Mouse (Mus musculus) neural tube, embryonic 11.5 days (tissue): ENCODE results near the gene Ube2n. TPM values are rescaled to one million over a fixed set of nuclear protein-coding genes. Genes with fewer than 3 reads are reported as not detected.

ENCODE experiments used
- ATAC-seq: fragments of 200-750 bp; cut with Nextera tagmentation; 2 replicates; pipeline ENCODE4 v1.8.0; 2017; ENCODE audit warnings: moderate number of reproducible peaks, mild to moderate bottlenecking, moderate TSS enrichment, moderate library complexity; ENCODE audit not compliant: insufficient read depth, low FRiP score, low TSS enrichment
- DNase-seq: peaks from one replicate; pipeline ENCODE4 v3.0.0-alpha.2; 2015; ENCODE audit warnings: low spot score
- H3K27ac ChIP-seq: fragments of 300-500 bp; sonication (generic); 2 replicates; pipeline ENCODE4 v1.5.1; 2014; ENCODE audit warnings: low read depth, mild to moderate bottlenecking, low read length
- H3K27me3 ChIP-seq: fragments of 300-500 bp; sonication (generic); 2 replicates; pipeline ENCODE4 v1.6.1; 2014; ENCODE audit warnings: mild to moderate bottlenecking, low read length, mixed read lengths; ENCODE audit not compliant: control insufficient read depth, insufficient read depth
- H3K36me3 ChIP-seq: fragments of 300-500 bp; sonication (generic); 2 replicates; pipeline ENCODE4 v1.6.1; 2014; ENCODE audit warnings: mild to moderate bottlenecking, low read length, moderate library complexity, mixed read lengths; ENCODE audit not compliant: control insufficient read depth, insufficient read depth
- H3K4me1 ChIP-seq: fragments of 300-500 bp; sonication (generic); 2 replicates; pipeline ENCODE4 v1.6.1; 2014; ENCODE audit warnings: low read length, mixed read lengths; ENCODE audit not compliant: control insufficient read depth, insufficient read depth
- H3K4me2 ChIP-seq: fragments of 300-500 bp; sonication (generic); 2 replicates; pipeline ENCODE4 v1.6.1; 2014; ENCODE audit warnings: low read depth, mild to moderate bottlenecking, moderate library complexity
- H3K4me3 ChIP-seq: fragments of 300-500 bp; sonication (generic); 2 replicates; pipeline ENCODE4 v1.5.1; 2014; ENCODE audit warnings: low read depth, low read length
- H3K9ac ChIP-seq: fragments of 300-500 bp; sonication (generic); 2 replicates; pipeline ENCODE4 v1.6.1; 2014; ENCODE audit warnings: mild to moderate bottlenecking, low read length
- H3K9me3 ChIP-seq: fragments of 300-500 bp; sonication (generic); 2 replicates; pipeline ENCODE4 v1.6.1; 2016; ENCODE audit warnings: low read length; ENCODE audit not compliant: control insufficient read depth
- WGBS: fragments of 180-500 bp; shearing (Covaris S2); extraction: QIAGEN DNeasy Blood & Tissue Kit; methylation state at CpG from one replicate; pipeline ENCODE4 v1.1.7; 2014; 5-methylcytosine and 5-hydroxymethylcytosine counted together
- polyA plus RNA-seq: library from polyadenylated mRNA; unstranded; fragments of >200 nt; fragmentation: Nextera tagmentation; extraction: Ambion mirVana; gene quantifications from 2 replicates; pipeline ENCODE4 v1.2.1, GENCODE M21; 2014

Gene Ube2n
- polyA plus RNA-seq, 1 experiment from 2014 or later, result 477 TPM

DNA sequence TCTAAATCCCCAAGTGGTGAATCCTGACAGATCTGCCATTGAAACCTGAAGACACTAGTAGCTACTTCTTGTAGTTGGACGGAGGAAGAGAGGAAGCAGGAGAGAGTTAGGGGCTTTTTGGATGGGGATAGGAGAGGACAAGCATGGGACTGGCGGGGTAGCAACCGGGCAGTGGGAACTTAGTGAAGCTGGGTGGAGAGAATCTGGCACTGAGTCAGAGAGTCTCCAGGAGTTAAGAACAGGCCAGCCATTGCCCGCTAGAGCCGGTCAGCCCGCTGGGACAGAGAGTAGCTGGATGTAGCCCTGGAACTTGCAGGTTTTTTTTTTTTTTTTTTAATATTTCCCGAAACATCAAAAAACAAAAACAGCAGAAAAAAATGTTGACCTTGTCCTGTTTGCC is 18.4 kb downstream of the Ube2n start:
- 94% methylated on average over 7 of the region's 7 CpGs for WGBS
- H3K9ac ChIP-seq, result no peak overlapping the region
- H3K9me3 ChIP-seq, result no peaks in the 10 kb centered on the region
- H3K4me2 ChIP-seq, result no peak overlapping the region
- H3K27me3 ChIP-seq, result no peaks in the 10 kb centered on the region
- H3K4me3 ChIP-seq, result no peak overlapping the region
- ATAC-seq (no peak), DNase-seq (no peak)
- H3K27ac ChIP-seq, result no peak overlapping the region
- H3K36me3 ChIP-seq, result no peaks in the 10 kb centered on the region
- 0 out of 2 replicates have a peak, but pooled peaks cover 2% of the 10 kb centered on the region for H3K4me1 ChIP-seq

GRCm38 (mm10) chr10:95535399-95536221 is 20.7 kb downstream of the Ube2n start:
- no peaks in the 10 kb centered on the region for H3K27me3 ChIP-seq
- DNase-seq (no peak), ATAC-seq (no peak)
- 93% methylated on average over 7 of the region's 8 CpGs for WGBS
- H3K36me3 ChIP-seq, result no peaks in the 10 kb centered on the region
- no peak overlapping the region for H3K27ac ChIP-seq
- H3K4me1 ChIP-seq, result 0 out of 2 replicates have a peak, but pooled peaks cover 2% of the 10 kb centered on the region
- no peak overlapping the region for H3K4me2 ChIP-seq
- no peaks in the 10 kb centered on the region for H3K9me3 ChIP-seq
- no peak overlapping the region for H3K4me3 ChIP-seq
- H3K9ac ChIP-seq, result no peak overlapping the region

DNA sequence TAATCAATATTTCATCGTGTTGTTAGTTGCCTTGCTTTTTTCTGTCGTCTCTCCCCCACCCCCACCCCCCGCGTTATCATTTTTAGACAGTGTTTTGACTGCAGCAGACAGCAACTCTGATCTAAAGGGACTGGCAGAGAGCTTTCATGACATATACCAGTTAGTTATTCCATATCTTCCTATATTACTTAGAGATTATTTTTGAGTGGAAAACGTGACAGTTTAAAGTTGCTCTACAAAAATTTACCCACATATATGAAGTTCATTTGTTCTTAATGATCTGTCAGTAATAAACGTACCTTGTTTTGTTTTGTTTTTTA is 21.2 kb downstream of the Ube2n start:
- 88% methylated on average over 6 of the region's 6 CpGs for WGBS
- DNase-seq (no peak), ATAC-seq (no peak)
- Histone ChIP-seq H3K4me3 (no peak overlapping the region), H3K4me1 (no peaks in the 10 kb centered on the region), H3K9ac (no peak overlapping the region), H3K9me3 (no peaks in the 10 kb centered on the region), H3K27me3 (no peaks in the 10 kb centered on the region), H3K27ac (no peak overlapping the region), H3K4me2 (no peak overlapping the region), H3K36me3 (no peaks in the 10 kb centered on the region)

GRCm38 (mm10) chr10:95539260-95539659 is 24.3 kb downstream of the Ube2n start:
- no peaks in the 10 kb centered on the region for H3K4me1 ChIP-seq
- H3K36me3 ChIP-seq, result 0 out of 2 replicates have a peak, but pooled peaks cover 2% of the 10 kb centered on the region
- H3K27ac ChIP-seq, result no peak overlapping the region
- no peak overlapping the region for H3K4me2 ChIP-seq
- no peak overlapping the region for H3K4me3 ChIP-seq
- DNase-seq, result no peak
- H3K9ac ChIP-seq, result no peak overlapping the region
- ATAC-seq, result no peak
- no peaks in the 10 kb centered on the region for H3K9me3 ChIP-seq
- no peaks in the 10 kb centered on the region for H3K27me3 ChIP-seq
- 85% methylated on average over 3 of the region's 3 CpGs for WGBS

DNA sequence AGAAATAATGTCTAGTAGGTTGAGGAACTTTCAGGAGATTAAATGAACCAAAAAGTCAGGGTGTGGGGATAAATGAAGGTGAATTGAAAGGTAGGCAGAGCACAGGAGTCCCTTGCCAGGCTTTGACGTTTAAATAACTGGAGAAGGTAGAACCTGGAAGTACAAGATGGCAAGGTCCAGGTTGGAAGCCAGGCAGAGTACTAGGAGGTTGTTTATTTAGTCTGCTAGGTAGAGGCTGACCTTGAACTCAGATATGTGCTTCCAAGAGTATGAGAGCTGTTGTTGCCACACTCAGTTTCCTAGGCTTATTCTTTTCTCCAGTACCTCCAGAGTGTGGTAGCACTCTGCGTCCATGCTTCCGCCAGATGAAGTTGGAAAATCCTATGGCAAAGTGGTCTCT is 24.9 kb downstream of the Ube2n start:
- WGBS, result 93% methylated on average over 3 of the region's 3 CpGs
- Histone ChIP-seq H3K27ac (no peak overlapping the region), H3K4me2 (no peak overlapping the region), H3K9me3 (no peaks in the 10 kb centered on the region), H3K36me3 (0 out of 2 replicates have a peak, but pooled peaks cover 2% of the 10 kb centered on the region), H3K4me3 (no peak overlapping the region), H3K9ac (no peak overlapping the region), H3K27me3 (no peaks in the 10 kb centered on the region), H3K4me1 (no peaks in the 10 kb centered on the region)
- ATAC-seq, result no peak
- no peak for DNase-seq

DNA sequence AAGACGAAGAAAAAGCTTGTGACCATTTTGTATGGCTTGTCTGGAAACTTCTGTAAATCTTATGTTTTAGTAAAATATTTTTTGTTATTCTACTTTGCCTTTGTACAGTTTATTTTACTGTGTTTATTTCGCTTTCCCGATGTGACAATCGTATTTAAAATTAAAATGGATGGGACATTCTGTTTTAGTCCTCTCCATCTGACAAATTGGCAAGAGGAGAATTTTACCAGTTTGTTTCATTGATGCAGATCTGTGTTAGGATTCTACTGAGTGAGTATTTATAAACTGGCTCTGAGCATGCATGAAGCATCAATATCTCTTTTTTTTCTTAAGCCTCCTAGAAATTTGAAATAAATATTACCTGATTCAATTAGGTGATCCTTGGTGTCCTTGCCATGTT is 28.0 kb downstream of the Ube2n start:
- Histone ChIP-seq H3K4me1 (no peaks in the 10 kb centered on the region), H3K27ac (no peak overlapping the region), H3K9me3 (no peaks in the 10 kb centered on the region), H3K4me3 (no peak overlapping the region), H3K27me3 (no peaks in the 10 kb centered on the region), H3K36me3 (0 out of 2 replicates have a peak, but pooled peaks cover 4% of the 10 kb centered on the region), H3K9ac (no peak overlapping the region), H3K4me2 (no peak overlapping the region)
- WGBS, result 95% methylated on average over 4 of the region's 4 CpGs
- DNase-seq, result no peak
- ATAC-seq, result no peak

DNA sequence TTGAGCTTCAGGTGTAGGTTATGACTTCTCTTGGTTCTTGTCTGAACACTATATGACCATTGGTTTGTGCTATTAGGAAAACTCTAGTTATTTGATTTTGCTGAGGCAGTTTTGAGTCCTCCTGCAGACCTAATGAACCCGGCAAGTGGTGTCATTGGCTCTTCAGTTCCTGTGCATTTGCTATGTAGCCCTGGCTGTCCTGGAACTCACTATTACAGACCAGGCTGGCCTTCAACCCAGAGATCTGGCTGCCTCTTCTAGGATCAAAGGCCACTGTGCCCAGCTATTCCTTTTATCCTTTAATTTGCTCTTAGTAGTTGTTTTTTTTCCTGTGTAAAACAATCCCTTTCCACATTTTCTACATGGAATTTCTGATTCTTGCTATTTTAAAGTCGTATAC is 28.4 kb downstream of the Ube2n start:
- no peaks in the 10 kb centered on the region for H3K27me3 ChIP-seq
- H3K27ac ChIP-seq, result no peak overlapping the region
- no peaks in the 10 kb centered on the region for H3K9me3 ChIP-seq
- no peak overlapping the region for H3K4me3 ChIP-seq
- 85% methylated on average over 2 of the region's 2 CpGs for WGBS
- DNase-seq (no peak), ATAC-seq (no peak)
- no peak overlapping the region for H3K4me2 ChIP-seq
- H3K4me1 ChIP-seq, result no peaks in the 10 kb centered on the region
- no peak overlapping the region for H3K9ac ChIP-seq
- H3K36me3 ChIP-seq, result 0 out of 2 replicates have a peak, but pooled peaks cover 4% of the 10 kb centered on the region

DNA sequence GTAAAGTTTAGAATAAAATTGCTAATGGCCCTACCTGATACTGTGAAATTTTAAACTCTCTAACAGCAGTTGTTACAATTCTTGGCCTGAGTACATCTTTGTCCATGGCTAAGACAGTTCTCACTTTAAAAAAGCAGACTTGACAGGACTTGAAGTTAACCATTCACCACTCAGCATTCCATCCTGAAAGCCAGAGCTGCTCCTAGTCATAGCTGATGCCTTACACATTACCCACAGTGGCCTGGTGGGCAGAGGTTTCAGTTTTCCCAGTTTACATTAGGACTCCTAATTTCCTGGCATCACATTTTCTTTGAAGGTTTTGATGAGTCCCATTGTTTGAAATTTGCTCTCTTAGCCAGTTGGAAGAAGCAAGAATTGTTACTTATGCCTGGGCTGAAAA is 29.1 kb downstream of the Ube2n start:
- H3K4me1 ChIP-seq, result no peaks in the 10 kb centered on the region
- DNase-seq, result no peak
- no peak overlapping the region for H3K9ac ChIP-seq
- ATAC-seq, result no peak
- no peaks in the 10 kb centered on the region for H3K9me3 ChIP-seq
- H3K36me3 ChIP-seq, result 0 out of 2 replicates have a peak, but pooled peaks cover 4% of the 10 kb centered on the region
- H3K4me3 ChIP-seq, result no peak overlapping the region
- no peaks in the 10 kb centered on the region for H3K27me3 ChIP-seq
- no peak overlapping the region for H3K27ac ChIP-seq
- H3K4me2 ChIP-seq, result no peak overlapping the region

- H3K9ac ChIP-seq, result no peak overlapping the region
- H3K27me3 ChIP-seq, result no peaks in the 10 kb centered on the region
- WGBS, result 93% methylated on average over 2 of the region's 2 CpGs
- H3K4me1 ChIP-seq, result no peaks in the 10 kb centered on the region
- DNase-seq (no peak), ATAC-seq (no peak)
- H3K9me3 ChIP-seq, result no peaks in the 10 kb centered on the region
- H3K27ac ChIP-seq, result no peak overlapping the region
- H3K36me3 ChIP-seq, result 0 out of 2 replicates have a peak, but pooled peaks cover 4% of the 10 kb centered on the region
- H3K4me3 ChIP-seq, result no peak overlapping the region
- no peak overlapping the region for H3K4me2 ChIP-seq
Observed at GRCm38 (mm10) chr10:95544651-95545050, 29.7 kb downstream of the Ube2n start.
